Comparison of ENCODE assay signal across 7 mouse cellular contexts in the genomic region with DNA sequence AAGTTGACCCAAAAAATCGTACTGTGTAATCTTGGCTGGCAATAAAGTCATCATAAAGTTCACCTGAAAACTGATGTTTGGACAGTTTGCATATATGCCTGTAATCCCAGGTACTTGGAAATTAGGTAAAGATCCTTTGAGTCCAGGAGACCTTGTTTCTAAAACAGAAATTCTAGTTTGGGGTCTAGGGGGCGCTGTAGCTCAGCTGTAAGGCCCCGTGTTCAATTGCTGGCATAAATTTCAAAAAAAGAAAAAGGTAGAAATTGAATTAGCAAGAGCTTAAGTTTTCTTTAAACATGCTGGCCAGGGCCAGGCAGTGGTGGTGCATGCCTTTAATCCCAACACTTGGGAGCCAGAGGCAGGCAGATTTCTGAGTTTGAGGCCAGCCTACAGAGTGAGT. TPM values are rescaled to one million over a fixed set of nuclear protein-coding genes. Genes with fewer than 3 reads are reported as not detected.
DNase-seq lines count a peak whose midpoint lies in the region; ATAC-seq and TF ChIP-seq lines count a peak whose summit lies in the region.

No protein-coding gene starts in this region.

- TF ChIP-seq RAD21 in CH12.LX (IDR thresholded peaks at IDR 0.05; ENCODE audit: low read depth, low read length), result peak; percentile 49

- peak; percentile 21 to 62; a peak in 3 of 4 replicates for TF ChIP-seq CTCF in CH12.LX (conservative IDR thresholded peaks at IDR 0.05 in 1 of 2, IDR thresholded peaks at IDR 0.05 in 1 of 2; ENCODE audit: low read depth in 2 of 2, low read length in 2 of 2)

- peak; percentile 25 for DNase-seq in kidney, adult 18-20 months
- no peak for DNase-seq in kidney, adult 11 months
- DNase-seq in A20 (ENCODE audit: low read depth, low spot score) (peak; percentile 48), CH12.LX (ENCODE audit: extremely low read depth) (no peak)
- DNase-seq in thymus, postnatal 4 days, result peak; percentile 65
- no peak for DNase-seq in frontal cortex, postnatal 36 days (ENCODE audit: low spot score in 2 of 2)

- no peak overlapping the region for H3K27ac ChIP-seq in CH12.LX (ENCODE audit: insufficient read depth, low read depth)
- H3K27ac ChIP-seq in kidney, embryonic 15.5 days, result peak overlapping the region; percentile 62; the same call in 1 of the 2 replicates

- ATAC-seq in kidney, embryonic 15.5 days (replicated peaks; ENCODE audit: low FRiP score), result no peak

- no peaks in the 10 kb centered on the region for H3K9me3 ChIP-seq in CH12.LX (replicated peaks; ENCODE audit: low read length)
- no peaks in the 10 kb centered on the region for H3K9me3 ChIP-seq in kidney, embryonic 15.5 days (replicated peaks)

- no peaks in the 10 kb centered on the region for H3K79me2 ChIP-seq in CH12.LX (replicated peaks; ENCODE audit: control insufficient read depth, extremely low read depth, insufficient read depth, poor library complexity, severe bottlenecking)

- peaks cover 0 to 3% of the 10 kb centered on the region in 2 experiments; a peak in 1 of 4 replicates for H3K4me1 ChIP-seq in CH12.LX (ENCODE audit: control insufficient read depth in 1 of 2, insufficient read depth in 2 of 2)
- H3K4me1 ChIP-seq in kidney, embryonic 15.5 days, result peaks cover 13% of the 10 kb centered on the region

- in situ Hi-C loops in CH12.LX (cut with MboI; ENCODE audit: low pct_ligation_motif_present, low pct_unique_long_range_greater_than_20kb, low sequenced_read_pairs), result no loop called here

- no peak for TF ChIP-seq EP300 in CH12.LX (IDR thresholded peaks at IDR 0.05; ENCODE audit: low read length)

- H3K9ac ChIP-seq in CH12.LX (ENCODE audit: insufficient read depth, low read depth), result no peak overlapping the region
- no peak overlapping the region for H3K9ac ChIP-seq in kidney, embryonic 15.5 days

- 50% methylated on average over 3 of the region's 3 CpGs for WGBS in kidney, embryonic 15.5 days

- no peak for TF ChIP-seq POLR2A in CH12.LX (IDR thresholded peaks at IDR 0.05; ENCODE audit: low read depth, low read length)

- dilution Hi-C loops in CH12.LX (cut with MboI; ENCODE audit: extremely low pct_ligation_motif_present, extremely low pct_unique_long_range_greater_than_20kb, low sequenced_read_pairs), result no loop called here

- no peaks in the 10 kb centered on the region for H3K27me3 ChIP-seq in CH12.LX (replicated peaks)
- H3K27me3 ChIP-seq in kidney, embryonic 15.5 days, result no peaks in the 10 kb centered on the region

- H3K4me2 ChIP-seq in CH12.LX (ENCODE audit: insufficient read depth, low read depth, poor library complexity, severe bottlenecking), result no peak overlapping the region
- H3K4me2 ChIP-seq in kidney, embryonic 15.5 days, result no peak overlapping the region

- H3K4me3 ChIP-seq in CH12.LX (replicated peaks in 1 of 3; ENCODE audit: low read depth in 2 of 3, low read length in 2 of 3, poor library complexity in 1 of 3), result no peak overlapping the region
- no peak overlapping the region for H3K4me3 ChIP-seq in kidney, embryonic 15.5 days (replicated peaks)

- H3K36me3 ChIP-seq in CH12.LX (replicated peaks in 1 of 2; ENCODE audit: control insufficient read depth in 1 of 2, insufficient read depth in 1 of 2, low read length in 1 of 2), result peaks cover 34 to 56% of the 10 kb centered on the region in 2 experiments
- H3K36me3 ChIP-seq in kidney, embryonic 15.5 days, result peaks cover 55% of the 10 kb centered on the region

TF ChIP-seq in CH12.LX, 34 proteins besides CTCF, POLR2A, EP300 and RAD21:
- TF ChIP-seq RCOR1 (conservative IDR thresholded peaks at IDR 0.05; ENCODE audit: low read depth, low read length) (no peak), USF2 (conservative IDR thresholded peaks at IDR 0.05; ENCODE audit: low read depth, low read length) (no peak), KAT2A (IDR thresholded peaks at IDR 0.05; ENCODE audit: insufficient replicate concordance, low read length) (no peak), SMC3 (IDR thresholded peaks at IDR 0.05; ENCODE audit: low read depth, low read length) (peak; percentile 28; the same call in 1 of the 2 replicates), TCF12 (IDR thresholded peaks at IDR 0.05; ENCODE audit: low read depth, low read length) (no peak), JUND (conservative IDR thresholded peaks at IDR 0.05; ENCODE audit: low read depth, low read length) (no peak)

RNA-seq across cellular contexts. Expression of a gene that starts 9.6 kb away (rescaled TPM):
- total RNA-seq in CH12.LX (2012; rRNA removed) (238 and 249 TPM in 2 replicates), CH12.LX (2014; rRNA removed) (177 and 178 TPM in 2 replicates)
- 151 and 184 TPM in 2 replicates for polyA plus RNA-seq in CH12.LX (2012; ENCODE audit: insufficient read length, low read depth)
- 459 and 522 TPM in 2 replicates for polyA plus RNA-seq in kidney, embryonic 15.5 days (2015; fragmentation: Nextera tagmentation; extraction: Ambion mirVana)

Comparison
In these comparisons a context has a peak if more than half of its experiments do, and no peak if none do; other contexts are left out.
1. DNase-seq: peak in kidney, adult 18-20 months (single experiment), A20 (single experiment) and thymus, postnatal 4 days (single experiment); none in kidney, adult 11 months (single experiment), CH12.LX (single experiment) and frontal cortex, postnatal 36 days (0 of 2).